ENCODE assay signal across 8 mouse cellular contexts in genomic region chr4:122954680-122955411, GRCm38 (mm10). TPM values are rescaled to one million over a fixed set of nuclear protein-coding genes. Genes with fewer than 3 reads are reported as not detected.
A peak's percentile ranks its signal among the peaks of the same experiment; 100 is the strongest.
DNase-seq lines count a peak whose midpoint lies in the region; ATAC-seq lines count a peak whose summit lies in the region.

No protein-coding gene starts in this region.

- peak overlapping the region; percentile 27; the same call in 1 of the 2 replicates for H3K4me3 ChIP-seq in kidney, embryonic 15.5 days (replicated peaks)
- H3K4me3 ChIP-seq in liver, embryonic 11.5 days (ENCODE audit: low read depth, low read length): 0 out of 2 replicates have a peak overlapping the region, but pooled peaks have one; percentile 4
- H3K4me3 ChIP-seq in neural tube, embryonic 15.5 days (replicated peaks): peak overlapping the region; percentile 20

- H3K4me1 ChIP-seq in kidney, embryonic 15.5 days: peaks cover 37% of the 10 kb centered on the region
- peaks cover 12% of the 10 kb centered on the region for H3K4me1 ChIP-seq in liver, embryonic 11.5 days (replicated peaks; ENCODE audit: control insufficient read depth, insufficient read depth, low read length)
- H3K4me1 ChIP-seq in neural tube, embryonic 15.5 days: peaks cover 36% of the 10 kb centered on the region

- H3K27ac ChIP-seq in kidney, embryonic 15.5 days: peak overlapping the region; percentile 82
- H3K27ac ChIP-seq in liver, embryonic 11.5 days (ENCODE audit: low read depth, low read length): no peak overlapping the region
- H3K27ac ChIP-seq in neural tube, embryonic 15.5 days (replicated peaks): peak overlapping the region; percentile 75

- DNase-seq in kidney, adult 8-10 months: no peak
- DNase-seq in liver, embryonic 11.5 days (ENCODE audit: low spot score): no peak
- no peak for DNase-seq in thymus, postnatal 4 days
- DNase-seq in layer of hippocampus, postnatal 14 days (ENCODE audit: low spot score in 2 of 2): no peak

- peaks cover 17% of the 10 kb centered on the region for H3K27me3 ChIP-seq in kidney, embryonic 15.5 days
- peaks cover 14% of the 10 kb centered on the region for H3K27me3 ChIP-seq in liver, embryonic 11.5 days (replicated peaks; ENCODE audit: control insufficient read depth, insufficient read depth, low read length)
- H3K27me3 ChIP-seq in neural tube, embryonic 15.5 days (replicated peaks): no peaks in the 10 kb centered on the region

- H3K9ac ChIP-seq in kidney, embryonic 15.5 days: 0 out of 2 replicates have a peak overlapping the region, but pooled peaks have one; percentile 23
- H3K9ac ChIP-seq in liver, embryonic 11.5 days (ENCODE audit: low read depth, low read length): no peak overlapping the region; the same call in none of the 2 replicates
- no peak overlapping the region for H3K9ac ChIP-seq in neural tube, embryonic 15.5 days (replicated peaks)

- WGBS in kidney, embryonic 15.5 days: 65% methylated on average over 5 of the region's 5 CpGs
- 53% methylated on average over 5 of the region's 5 CpGs for WGBS in liver, embryonic 11.5 days
- WGBS in neural tube, embryonic 15.5 days: 66% methylated on average over 5 of the region's 5 CpGs

- ATAC-seq in kidney, embryonic 15.5 days (replicated peaks; ENCODE audit: low FRiP score): no peak; the same call in 1 of the 2 replicates
- peak; percentile 26; the same call in 1 of the 2 replicates for ATAC-seq in erythroid progenitor cell, adult 5-6 weeks (replicated peaks; ENCODE audit: low FRiP score, poor library complexity, severe bottlenecking)
- ATAC-seq in liver, embryonic 11.5 days (replicated peaks; ENCODE audit: low FRiP score): peak; percentile 45; the same call in 1 of the 2 replicates
- ATAC-seq in neural tube, embryonic 15.5 days (ENCODE audit: low FRiP score): peak; percentile 51
- no peak; the same call in 1 of the 2 replicates for ATAC-seq in granulocyte monocyte progenitor cell, adult 5-6 weeks (replicated peaks; ENCODE audit: poor library complexity, severe bottlenecking)

- H3K36me3 ChIP-seq in kidney, embryonic 15.5 days: peaks cover 12% of the 10 kb centered on the region; the same call in 1 of the 2 replicates
- H3K36me3 ChIP-seq in liver, embryonic 11.5 days (ENCODE audit: control insufficient read depth, insufficient read depth, low read length): no peaks in the 10 kb centered on the region
- H3K36me3 ChIP-seq in neural tube, embryonic 15.5 days: no peaks in the 10 kb centered on the region

- H3K9me3 ChIP-seq in kidney, embryonic 15.5 days (replicated peaks): no peaks in the 10 kb centered on the region
- H3K9me3 ChIP-seq in liver, embryonic 11.5 days (ENCODE audit: control insufficient read depth, low read length): no peaks in the 10 kb centered on the region
- no peaks in the 10 kb centered on the region for H3K9me3 ChIP-seq in neural tube, embryonic 15.5 days (replicated peaks)

- H3K4me2 ChIP-seq in kidney, embryonic 15.5 days: peak overlapping the region; percentile 56
- H3K4me2 ChIP-seq in liver, embryonic 11.5 days: peak overlapping the region; percentile 64
- H3K4me2 ChIP-seq in neural tube, embryonic 15.5 days: peak overlapping the region; percentile 56

RNA-seq across cellular contexts. Expression of gene Mfsd2a, which starts 6.1 kb away (rescaled TPM):
- polyA plus RNA-seq in kidney, embryonic 15.5 days (2015; fragmentation: Nextera tagmentation; extraction: Ambion mirVana): 3.3 and 4.0 TPM in 2 replicates
- total RNA-seq in erythroid progenitor cell, adult 5-6 weeks (2015; ENCODE audit: low replicate concordance): not detected in 2 replicates
- not detected in 2 replicates for total RNA-seq in erythroid progenitor cell, adult 5-6 weeks (2017; ENCODE audit: low replicate concordance)
- polyA plus RNA-seq in liver, embryonic 11.5 days (2014; fragmentation: Nextera tagmentation; extraction: Ambion mirVana): 0.64 and 0.68 TPM in 2 replicates
- 23.3 and 29.3 TPM in 2 replicates for polyA plus RNA-seq in neural tube, embryonic 15.5 days (2015; fragmentation: Nextera tagmentation; extraction: Ambion mirVana)
- total RNA-seq in layer of hippocampus, postnatal 14 days (2021): 10 to 100 TPM; 71.2 to 86.1 TPM
- not detected in 2 replicates for total RNA-seq in granulocyte monocyte progenitor cell, adult 5-6 weeks (2014; fragmentation: Nextera tagmentation)
- total RNA-seq in granulocyte monocyte progenitor cell, adult 5-6 weeks (2017): 1.5 TPM in 1 of 2 replicates, not detected in the other

RNA-seq across cellular contexts. Expression of gene Mycl, which starts 40.6 kb away (rescaled TPM):
- 7.8 and 8.1 TPM in 2 replicates for polyA plus RNA-seq in kidney, embryonic 15.5 days (2015; fragmentation: Nextera tagmentation; extraction: Ambion mirVana)
- total RNA-seq in erythroid progenitor cell, adult 5-6 weeks (2015; ENCODE audit: low replicate concordance): not detected in 2 replicates
- total RNA-seq in erythroid progenitor cell, adult 5-6 weeks (2017; ENCODE audit: low replicate concordance): not detected in 2 replicates
- polyA plus RNA-seq in liver, embryonic 11.5 days (2014; fragmentation: Nextera tagmentation; extraction: Ambion mirVana): 3.1 and 4.0 TPM in 2 replicates
- 38.2 and 52.3 TPM in 2 replicates for polyA plus RNA-seq in neural tube, embryonic 15.5 days (2015; fragmentation: Nextera tagmentation; extraction: Ambion mirVana)
- total RNA-seq in layer of hippocampus, postnatal 14 days (2021): 10 to 100 TPM; 41.7 to 47.2 TPM
- total RNA-seq in granulocyte monocyte progenitor cell, adult 5-6 weeks (2014; fragmentation: Nextera tagmentation): 1.5 and 4.4 TPM in 2 replicates
- total RNA-seq in granulocyte monocyte progenitor cell, adult 5-6 weeks (2017): 0.21 and 0.78 TPM in 2 replicates

Comparison
In these comparisons a context has a peak if more than half of its experiments do, and no peak if none do; other contexts are left out.
1. ATAC-seq: peak in erythroid progenitor cell, adult 5-6 weeks (single experiment), liver, embryonic 11.5 days (single experiment) and neural tube, embryonic 15.5 days (single experiment); none in kidney, embryonic 15.5 days (single experiment) and granulocyte monocyte progenitor cell, adult 5-6 weeks (single experiment).
2. RNA of gene Mfsd2a, which starts 6.1 kb away (total RNA-seq): 71.2 to 86.1 TPM in layer of hippocampus, postnatal 14 days; not detected in erythroid progenitor cell, adult 5-6 weeks and 1.5 TPM in granulocyte monocyte progenitor cell, adult 5-6 weeks; every median in the first group is over 10 times any median in the second.
3. RNA of gene Mycl, which starts 40.6 kb away (total RNA-seq): 41.7 to 47.2 TPM in layer of hippocampus, postnatal 14 days; 0.21 to 4.4 TPM in granulocyte monocyte progenitor cell, adult 5-6 weeks and not detected in erythroid progenitor cell, adult 5-6 weeks; every median in the first group is over 4 times any median in the second.
4. Peak in every context shown above with its lines, with median percentiles within 50 percentile points of each other: H3K4me2 ChIP-seq and H3K4me3 ChIP-seq.